Mouse (Mus musculus) limb, embryonic 14.5 days (tissue): ENCODE results near the gene Bbc3. TPM values are rescaled to one million over a fixed set of nuclear protein-coding genes. Genes with fewer than 3 reads are reported as not detected.
"Not testable (repeated sequence)": the region's sequence is repeated elsewhere in the genome, so short reads cannot be mapped to it uniquely, and the experiment has no call there.

Experiments used
- ATAC-seq: fragments of 200-750 bp; cut with Nextera tagmentation; 2 replicates; pipeline ENCODE4 v1.8.0; 2017; ENCODE audit warnings: low read depth, moderate number of reproducible peaks, moderate TSS enrichment; ENCODE audit not compliant: low FRiP score
- DNase-seq: peaks from one replicate; pipeline ENCODE4 v3.0.0-alpha.2; 2015; ENCODE audit warnings: low spot score
- H3K27ac ChIP-seq: fragments of 300-500 bp; sonication (generic); replicated peaks from 2 replicates; pipeline ENCODE4 v1.5.1; 2014; ENCODE audit warnings: low read depth, mild to moderate bottlenecking, low read length, moderate library complexity, mixed read lengths
- H3K27me3 ChIP-seq: fragments of 300-500 bp; sonication (generic); 2 replicates; pipeline ENCODE4 v1.6.1; 2014; ENCODE audit warnings: low read length, mixed read lengths; ENCODE audit not compliant: control insufficient read depth, insufficient read depth
- H3K36me3 ChIP-seq: fragments of 300-500 bp; sonication (generic); 2 replicates; pipeline ENCODE4 v1.6.1; 2014; ENCODE audit warnings: mild to moderate bottlenecking, low read length, moderate library complexity, mixed read lengths; ENCODE audit not compliant: control insufficient read depth, insufficient read depth
- H3K4me1 ChIP-seq: fragments of 300-500 bp; sonication (generic); 2 replicates; pipeline ENCODE4 v1.6.1; 2014; ENCODE audit warnings: antibody characterized with exemption, low read length, mixed read lengths; ENCODE audit not compliant: control insufficient read depth, insufficient read depth
- H3K4me2 ChIP-seq: fragments of 300-500 bp; sonication (generic); replicated peaks from 2 replicates; pipeline ENCODE4 v1.6.1; 2014; ENCODE audit warnings: low read depth, mild to moderate bottlenecking, low read length, moderate library complexity; ENCODE audit not compliant: severe bottlenecking
- H3K4me3 ChIP-seq: fragments of 300-500 bp; sonication (generic); replicated peaks from 2 replicates; pipeline ENCODE4 v1.5.1; 2014; ENCODE audit warnings: low read length
- H3K9ac ChIP-seq: fragments of 300-500 bp; sonication (generic); 2 replicates; pipeline ENCODE4 v1.6.1; 2014; ENCODE audit warnings: mild to moderate bottlenecking, low read depth, low read length, moderate library complexity; ENCODE audit not compliant: severe bottlenecking
- H3K9me3 ChIP-seq: fragments of 300-500 bp; sonication (generic); 2 replicates; pipeline ENCODE4 v1.6.1; 2016; ENCODE audit warnings: low read length; ENCODE audit not compliant: control insufficient read depth
- POLR2A ChIP-seq: fragments of 200-500 bp; IDR thresholded peaks from 2 replicates; pipeline ENCODE4 v1.8.0; 2012; ENCODE audit warnings: inconsistent platforms, mild to moderate bottlenecking, moderate library complexity, borderline replicate concordance; ENCODE audit not compliant: insufficient read depth, insufficient read length; ENCODE audit errors: extremely low read depth
- WGBS: fragments of 180-500 bp; shearing (Covaris S2); extraction: QIAGEN DNeasy Blood & Tissue Kit; methylation state at CpG from one replicate; pipeline ENCODE4 v1.1.7; 2014; 5-methylcytosine and 5-hydroxymethylcytosine counted together
- polyA plus RNA-seq, 2 experiments: library from polyadenylated mRNA; depleted of rRNA in 1 of 2; stranded (reverse) in 1 of 2; unstranded in 1 of 2; fragments of >200 nt; fragmentation: Nextera tagmentation in 1 of 2; extraction: Ambion mirVana in 1 of 2; gene quantifications; 2 replicates each; pipeline versions ENCODE4 v1.2.1 to v1.2.3; 2012 to 2014

Gene Bbc3
- 7.4 and 11.9 TPM in 2 replicates for polyA plus RNA-seq (2012; rRNA removed)
- polyA plus RNA-seq (2014; fragmentation: Nextera tagmentation; extraction: Ambion mirVana): 3.7 and 4.0 TPM in 2 replicates

GRCm38 (mm10) chr7:16308093-16308492 is at the start of gene Bbc3:
TSS of gene Bbc3 (plus strand) at chr7:16308393.
- 49% methylated on average over 1 of the region's 1 CpGs for WGBS
- H3K27me3 ChIP-seq, H3K36me3 ChIP-seq, DNase-seq, H3K9me3 ChIP-seq, ATAC-seq: not testable (repeated sequence)
- H3K4me2 ChIP-seq: peak within 1 kb of the TSS; percentile 97
- H3K9ac ChIP-seq: peak within 1 kb of the TSS; percentile 56
- H3K27ac ChIP-seq: peak within 1 kb of the TSS; percentile 19; the same call in 1 of the 2 replicates
- peaks cover 32% of the 10 kb centered on the region for H3K4me1 ChIP-seq
- peak within 1 kb of the TSS; percentile 61 for H3K4me3 ChIP-seq

- Histone ChIP-seq H3K4me2 (no peak within 1 kb of the TSS), H3K4me3 (no peak within 1 kb of the TSS), H3K36me3 (no peaks in the 10 kb centered on the region), H3K9ac (no peak within 1 kb of the TSS), H3K27me3 (no peaks in the 10 kb centered on the region), H3K4me1 (no peaks in the 10 kb centered on the region), H3K9me3 (no peaks in the 10 kb centered on the region), H3K27ac (no peak within 1 kb of the TSS)
- no peak for ATAC-seq
- no peak for TF ChIP-seq POLR2A
- WGBS: 82% methylated on average over 5 of the region's 5 CpGs
- no peak for DNase-seq
Measured at GRCm38 (mm10) chr7:16259110-16259590, 49.0 kb upstream of the Bbc3 start, which contains the start of gene C5ar1. TSS of gene C5ar1 (minus strand) at chr7:16259540.

- no peak for TF ChIP-seq POLR2A
- Histone ChIP-seq H3K4me3 (no peak overlapping the region), H3K9ac (no peak overlapping the region), H3K36me3 (no peaks in the 10 kb centered on the region), H3K4me2 (no peak overlapping the region), H3K4me1 (no peaks in the 10 kb centered on the region), H3K27ac (no peak overlapping the region), H3K9me3 (peaks cover 9% of the 10 kb centered on the region), H3K27me3 (no peaks in the 10 kb centered on the region)
- DNase-seq (no peak), ATAC-seq (no peak)
- WGBS: 81% methylated on average over 1 of the region's 1 CpGs
Measured at GRCm38 (mm10) chr7:16261097-16261496, 47.1 kb upstream of the Bbc3 start.

GRCm38 (mm10) chr7:16263015-16263787 is 45.0 kb upstream of the Bbc3 start:
- Histone ChIP-seq H3K36me3 (no peaks in the 10 kb centered on the region), H3K27me3 (no peaks in the 10 kb centered on the region), H3K9me3 (peaks cover 9% of the 10 kb centered on the region), H3K4me3 (no peak overlapping the region), H3K4me1 (no peaks in the 10 kb centered on the region), H3K9ac (no peak overlapping the region), H3K27ac (no peak overlapping the region), H3K4me2 (no peak overlapping the region)
- no peak for TF ChIP-seq POLR2A
- 28% methylated on average over 8 of the region's 8 CpGs for WGBS
- ATAC-seq (no peak), DNase-seq (peak; percentile 81)

GRCm38 (mm10) chr7:16263843-16264242 is 44.4 kb upstream of the Bbc3 start:
- Histone ChIP-seq H3K4me3 (no peak overlapping the region), H3K4me2 (no peak overlapping the region), H3K27ac (no peak overlapping the region), H3K36me3 (no peaks in the 10 kb centered on the region), H3K4me1 (no peaks in the 10 kb centered on the region), H3K9ac (no peak overlapping the region), H3K27me3 (no peaks in the 10 kb centered on the region), H3K9me3 (peaks cover 9% of the 10 kb centered on the region)
- no peak for TF ChIP-seq POLR2A
- 80% methylated on average over 5 of the region's 5 CpGs for WGBS
- no peak for DNase-seq
- no peak for ATAC-seq
